Mouse (Mus musculus) midbrain, embryonic 14.5 days (tissue): ENCODE data around the gene Xrcc3. TPM values are rescaled to one million over a fixed set of nuclear protein-coding genes. Genes with fewer than 3 reads are reported as not detected.
A peak's percentile ranks its signal among the peaks of the same experiment; 100 is the strongest.

Source experiments
- ATAC-seq: fragments of 200-750 bp; cut with Nextera tagmentation; 2 replicates; pipeline ENCODE4 v1.8.0; 2017; ENCODE audit warnings: moderate number of reproducible peaks, moderate library complexity; ENCODE audit not compliant: low FRiP score, low TSS enrichment
- DNase-seq: peaks from one replicate; pipeline ENCODE4 v3.0.0-alpha.2; 2015
- H3K27ac ChIP-seq: fragments of 300-500 bp; sonication (generic); replicated peaks from 2 replicates; pipeline ENCODE4 v1.5.1; 2014; ENCODE audit warnings: mild to moderate bottlenecking, low read depth, low read length, moderate library complexity
- H3K27me3 ChIP-seq: fragments of 300-500 bp; sonication (generic); 2 replicates; pipeline ENCODE4 v1.6.1; 2014; ENCODE audit warnings: low read length, control low read depth, mixed read lengths; ENCODE audit not compliant: control insufficient read depth, insufficient read depth
- H3K36me3 ChIP-seq: fragments of 300-500 bp; sonication (generic); 2 replicates; pipeline ENCODE4 v1.6.1; 2014; ENCODE audit warnings: low read length, control low read depth; ENCODE audit not compliant: control insufficient read depth, insufficient read depth
- H3K4me1 ChIP-seq: fragments of 300-500 bp; sonication (generic); 2 replicates; pipeline ENCODE4 v1.6.1; 2014; ENCODE audit warnings: mild to moderate bottlenecking, antibody characterized with exemption, low read length, control low read depth; ENCODE audit not compliant: control insufficient read depth, insufficient read depth
- H3K4me2 ChIP-seq: fragments of 300-500 bp; sonication (generic); 2 replicates; pipeline ENCODE4 v1.6.1; 2014; ENCODE audit warnings: mild to moderate bottlenecking, low read length, moderate library complexity
- H3K4me3 ChIP-seq: fragments of 300-500 bp; sonication (generic); replicated peaks from 2 replicates; pipeline ENCODE4 v1.5.1; 2014; ENCODE audit warnings: low read depth, low read length
- H3K9ac ChIP-seq: fragments of 300-500 bp; sonication (generic); replicated peaks from 2 replicates; pipeline ENCODE4 v1.6.1; 2014; ENCODE audit warnings: mild to moderate bottlenecking, low read length, moderate library complexity
- H3K9me3 ChIP-seq: fragments of 300-500 bp; sonication (generic); 2 replicates; pipeline ENCODE4 v1.6.1; 2016; ENCODE audit warnings: low read length, control low read depth, mixed read lengths; ENCODE audit not compliant: control insufficient read depth
- WGBS: fragments of 180-500 bp; shearing (Covaris S2); extraction: QIAGEN DNeasy Blood & Tissue Kit; methylation state at CpG from one replicate; pipeline ENCODE4 v1.1.7; 2014; 5-methylcytosine and 5-hydroxymethylcytosine counted together
- polyA plus RNA-seq: library from polyadenylated mRNA; unstranded; fragments of >200 nt; fragmentation: Nextera tagmentation; extraction: Ambion mirVana; gene quantifications from 2 replicates; pipeline ENCODE4 v1.2.1, GENCODE M21; 2014

Xrcc3 gene
- polyA plus RNA-seq, 1 experiment from 2014 or later, result 3.2 TPM

- no peaks in the 10 kb centered on the region for H3K4me1 ChIP-seq
- no peak overlapping the region for H3K4me3 ChIP-seq
- no peak overlapping the region for H3K27ac ChIP-seq
- H3K4me2 ChIP-seq, result no peak overlapping the region
- H3K9ac ChIP-seq, result no peak overlapping the region
- ATAC-seq (no peak), DNase-seq (no peak)
- H3K27me3 ChIP-seq, result no peaks in the 10 kb centered on the region
- H3K36me3 ChIP-seq, result peaks cover 95% of the 10 kb centered on the region
- WGBS, result 96% methylated on average over 18 of the region's 18 CpGs
- H3K9me3 ChIP-seq, result no peaks in the 10 kb centered on the region
Measured at GRCm38 (mm10) chr12:111794526-111795179, 19.0 kb downstream of the Xrcc3 start.

DNA sequence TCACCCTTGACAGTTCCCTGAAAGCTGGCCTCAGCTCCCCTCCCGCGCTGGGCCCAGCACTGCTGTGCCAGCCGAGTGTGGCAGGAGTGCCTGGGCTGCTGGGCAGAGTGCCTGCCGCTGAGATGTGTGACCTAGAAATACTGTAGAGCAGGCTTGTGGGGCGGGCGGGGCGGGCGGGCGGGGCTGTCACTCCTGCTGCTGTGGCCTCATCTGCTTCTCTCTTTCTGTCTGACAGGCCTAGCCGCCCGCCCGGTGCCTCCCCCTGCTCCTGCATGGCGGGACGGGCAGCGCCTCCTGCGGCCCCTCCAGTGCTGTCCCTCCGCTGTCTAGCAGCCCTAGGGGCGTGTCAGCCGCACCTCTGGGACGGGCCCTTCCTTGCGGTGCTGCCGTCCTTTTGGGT is 19.6 kb downstream of the Xrcc3 start:
- Histone ChIP-seq H3K27ac (no peak overlapping the region), H3K9me3 (no peaks in the 10 kb centered on the region), H3K4me1 (no peaks in the 10 kb centered on the region), H3K9ac (no peak overlapping the region), H3K4me2 (no peak overlapping the region), H3K27me3 (no peaks in the 10 kb centered on the region), H3K36me3 (peaks cover 96% of the 10 kb centered on the region), H3K4me3 (no peak overlapping the region)
- no peak for DNase-seq
- ATAC-seq, result no peak
- WGBS, result 81% methylated on average over 22 of the region's 22 CpGs

DNA sequence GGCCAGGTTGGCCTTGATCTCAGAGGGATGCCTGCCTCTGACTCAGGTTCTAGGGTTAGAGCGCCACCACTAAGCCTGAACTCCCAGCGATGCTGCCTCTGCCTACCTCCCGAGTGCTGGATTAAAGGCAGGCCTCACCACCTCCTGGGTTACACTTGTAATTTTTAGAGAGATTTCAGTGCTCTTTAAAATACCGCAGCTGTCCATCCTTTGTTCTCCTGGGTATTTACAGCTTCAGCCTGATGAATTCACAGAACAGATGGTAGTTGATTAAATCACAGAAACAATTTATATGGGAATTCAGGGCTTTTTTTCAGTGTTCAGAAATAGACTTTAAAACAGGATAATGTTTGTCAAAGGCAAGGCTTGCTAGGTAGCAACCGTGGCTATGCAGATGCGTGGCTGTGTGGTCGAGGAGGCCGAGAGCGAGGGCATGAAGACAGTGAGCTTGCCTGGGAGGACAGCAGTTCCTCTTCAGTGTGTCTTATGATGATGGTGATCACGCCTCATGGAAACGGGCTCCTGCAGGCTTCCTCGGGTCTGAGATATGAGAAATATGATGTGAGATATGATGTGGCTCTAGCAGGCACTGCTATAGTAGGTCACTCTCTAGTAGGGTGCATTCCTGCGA is 22.1 kb downstream of the Xrcc3 start:
- Histone ChIP-seq H3K27ac (0 out of 2 replicates have a peak overlapping the region, but pooled peaks have one; percentile 20), H3K9ac (no peak overlapping the region), H3K36me3 (peaks cover 98% of the 10 kb centered on the region), H3K27me3 (no peaks in the 10 kb centered on the region), H3K9me3 (no peaks in the 10 kb centered on the region), H3K4me2 (no peak overlapping the region), H3K4me1 (no peaks in the 10 kb centered on the region), H3K4me3 (no peak overlapping the region)
- ATAC-seq (no peak), DNase-seq (no peak)
- 83% methylated on average over 13 of the region's 13 CpGs for WGBS

GRCm38 (mm10) chr12:111790631-111791030 is 23.0 kb downstream of the Xrcc3 start:
- Histone ChIP-seq H3K4me1 (no peaks in the 10 kb centered on the region), H3K9ac (no peak overlapping the region), H3K27me3 (no peaks in the 10 kb centered on the region), H3K36me3 (peaks cover 98% of the 10 kb centered on the region), H3K4me2 (no peak overlapping the region), H3K27ac (no peak overlapping the region), H3K4me3 (no peak overlapping the region), H3K9me3 (no peaks in the 10 kb centered on the region)
- DNase-seq (no peak), ATAC-seq (no peak)
- WGBS, result 94% methylated on average over 7 of the region's 7 CpGs

DNA sequence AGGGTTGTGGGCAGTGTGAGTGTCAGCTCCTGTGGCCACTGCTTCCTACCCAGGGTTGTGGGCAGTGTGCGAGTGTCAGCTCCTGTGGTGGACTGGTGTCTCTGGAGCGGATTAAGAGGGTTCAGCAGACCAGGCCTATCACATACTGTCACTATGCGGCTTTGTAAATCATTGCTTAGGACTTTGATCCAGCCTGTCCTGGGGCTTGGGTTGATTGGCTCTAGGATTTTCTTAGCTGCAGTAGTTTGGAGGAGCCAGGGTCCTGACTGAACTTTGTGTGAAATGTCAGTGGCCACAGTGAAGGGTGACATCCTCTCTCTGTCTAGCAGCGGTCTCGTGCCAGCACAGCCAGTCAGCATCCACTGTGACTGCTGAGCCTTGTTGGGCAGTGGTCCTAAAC is 23.6 kb downstream of the Xrcc3 start:
- WGBS, result 98% methylated on average over 5 of the region's 5 CpGs
- no peak overlapping the region for H3K4me2 ChIP-seq
- H3K4me3 ChIP-seq, result no peak overlapping the region
- H3K27ac ChIP-seq, result no peak overlapping the region
- DNase-seq (no peak), ATAC-seq (no peak)
- H3K4me1 ChIP-seq, result no peaks in the 10 kb centered on the region
- H3K9me3 ChIP-seq, result no peaks in the 10 kb centered on the region
- H3K9ac ChIP-seq, result no peak overlapping the region
- peaks cover 98% of the 10 kb centered on the region for H3K36me3 ChIP-seq
- H3K27me3 ChIP-seq, result no peaks in the 10 kb centered on the region

GRCm38 (mm10) chr12:111787015-111787414 is 26.7 kb downstream of the Xrcc3 start:
- Histone ChIP-seq H3K27me3 (no peaks in the 10 kb centered on the region), H3K4me2 (no peak overlapping the region), H3K9me3 (no peaks in the 10 kb centered on the region), H3K36me3 (peaks cover 94% of the 10 kb centered on the region), H3K9ac (no peak overlapping the region), H3K4me1 (no peaks in the 10 kb centered on the region), H3K4me3 (no peak overlapping the region), H3K27ac (no peak overlapping the region)
- DNase-seq (no peak), ATAC-seq (no peak)
- 96% methylated on average over 6 of the region's 6 CpGs for WGBS

GRCm38 (mm10) chr12:111785174-111785573 is 28.5 kb downstream of the Xrcc3 start:
- no peak overlapping the region for H3K27ac ChIP-seq
- H3K9ac ChIP-seq, result no peak overlapping the region
- ATAC-seq (no peak), DNase-seq (no peak)
- H3K4me1 ChIP-seq, result no peaks in the 10 kb centered on the region
- no peaks in the 10 kb centered on the region for H3K27me3 ChIP-seq
- H3K4me2 ChIP-seq, result no peak overlapping the region
- H3K9me3 ChIP-seq, result no peaks in the 10 kb centered on the region
- H3K4me3 ChIP-seq, result no peak overlapping the region
- WGBS, result 79% methylated on average over 15 of the region's 15 CpGs
- peaks cover 94% of the 10 kb centered on the region for H3K36me3 ChIP-seq

- Histone ChIP-seq H3K4me2 (no peak overlapping the region), H3K27me3 (no peaks in the 10 kb centered on the region), H3K27ac (no peak overlapping the region), H3K9me3 (no peaks in the 10 kb centered on the region), H3K4me1 (no peaks in the 10 kb centered on the region), H3K4me3 (no peak overlapping the region), H3K36me3 (peaks cover 95% of the 10 kb centered on the region), H3K9ac (no peak overlapping the region)
- WGBS, result 100% methylated on average over 1 of the region's 1 CpGs
- ATAC-seq (no peak), DNase-seq (no peak)
Measured at GRCm38 (mm10) chr12:111779544-111779943, 34.1 kb downstream of the Xrcc3 start.

DNA sequence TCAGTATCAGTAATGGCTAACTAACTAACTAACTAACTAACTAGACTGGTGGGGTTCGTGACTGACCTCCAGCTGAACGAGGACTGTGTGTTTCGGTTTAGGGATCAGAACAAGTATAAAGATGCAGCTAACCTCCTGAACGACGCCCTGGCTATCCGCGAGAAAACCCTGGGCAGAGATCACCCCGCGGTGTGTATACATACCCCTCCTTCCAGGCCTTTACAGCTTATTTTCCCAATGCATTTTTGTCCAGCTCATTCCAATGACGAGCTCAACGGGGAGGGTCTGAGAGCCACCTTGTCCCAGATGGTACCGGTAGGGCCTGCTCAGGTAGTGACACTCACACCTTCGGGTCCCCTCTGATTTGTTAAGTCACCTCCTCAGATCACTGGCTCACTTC is 35.8 kb downstream of the Xrcc3 start:
- no peaks in the 10 kb centered on the region for H3K27me3 ChIP-seq
- 93% methylated on average over 13 of the region's 13 CpGs for WGBS
- no peak overlapping the region for H3K27ac ChIP-seq
- ATAC-seq (no peak), DNase-seq (no peak)
- H3K9ac ChIP-seq, result no peak overlapping the region
- H3K4me3 ChIP-seq, result no peak overlapping the region
- H3K9me3 ChIP-seq, result no peaks in the 10 kb centered on the region
- H3K4me1 ChIP-seq, result no peaks in the 10 kb centered on the region
- H3K4me2 ChIP-seq, result no peak overlapping the region
- peaks cover 98% of the 10 kb centered on the region for H3K36me3 ChIP-seq
